Mouse (Mus musculus) gastrocnemius, postnatal 25 days (tissue): ENCODE data around the gene Ociad1. TPM values are rescaled to one million over a fixed set of nuclear protein-coding genes. Genes with fewer than 3 reads are reported as not detected.
A peak's percentile ranks its signal among the peaks of the same experiment; 100 is the strongest.

Source experiments
- DNase-seq: peaks from one replicate; pipeline ENCODE4 v3.0.0; 2022
- long read RNA-seq, 2 experiments: library from polyadenylated mRNA; stranded (forward); transcript quantifications; one replicate each; pipeline ENCODE4 v2.0.0; 2021
- total RNA-seq, 2 experiments: library from RNA; stranded (reverse); gene quantifications; 1 replicate in 1 of 2; 2 replicates in 1 of 2; pipeline ENCODE4 v1.2.3; 2021

The Ociad1 gene
- total RNA-seq = 100 to 1,000 TPM; 137 TPM
- long read RNA-seq, experiment 1, transcript Ociad1-201 (9 exons, 1,523 nt) = major isoform, 26 of 72 reads
- long read RNA-seq, experiment 1, partial matches to known transcripts = 5 of 72 reads
- long read RNA-seq, experiment 1, other reads (novel, unspliced or antisense) = 34 of 72 reads
- long read RNA-seq, experiment 2, transcript Ociad1-201 (9 exons, 1,523 nt) = major isoform, 27 of 63 reads
- long read RNA-seq, experiment 2, transcript Ociad1-202 (8 exons, 1,311 nt) = minor isoform, 9 of 63 reads
- long read RNA-seq, experiment 2, partial matches to known transcripts = 2 of 63 reads
- long read RNA-seq, experiment 2, other reads (novel, unspliced or antisense) = 24 of 63 reads

DNA sequence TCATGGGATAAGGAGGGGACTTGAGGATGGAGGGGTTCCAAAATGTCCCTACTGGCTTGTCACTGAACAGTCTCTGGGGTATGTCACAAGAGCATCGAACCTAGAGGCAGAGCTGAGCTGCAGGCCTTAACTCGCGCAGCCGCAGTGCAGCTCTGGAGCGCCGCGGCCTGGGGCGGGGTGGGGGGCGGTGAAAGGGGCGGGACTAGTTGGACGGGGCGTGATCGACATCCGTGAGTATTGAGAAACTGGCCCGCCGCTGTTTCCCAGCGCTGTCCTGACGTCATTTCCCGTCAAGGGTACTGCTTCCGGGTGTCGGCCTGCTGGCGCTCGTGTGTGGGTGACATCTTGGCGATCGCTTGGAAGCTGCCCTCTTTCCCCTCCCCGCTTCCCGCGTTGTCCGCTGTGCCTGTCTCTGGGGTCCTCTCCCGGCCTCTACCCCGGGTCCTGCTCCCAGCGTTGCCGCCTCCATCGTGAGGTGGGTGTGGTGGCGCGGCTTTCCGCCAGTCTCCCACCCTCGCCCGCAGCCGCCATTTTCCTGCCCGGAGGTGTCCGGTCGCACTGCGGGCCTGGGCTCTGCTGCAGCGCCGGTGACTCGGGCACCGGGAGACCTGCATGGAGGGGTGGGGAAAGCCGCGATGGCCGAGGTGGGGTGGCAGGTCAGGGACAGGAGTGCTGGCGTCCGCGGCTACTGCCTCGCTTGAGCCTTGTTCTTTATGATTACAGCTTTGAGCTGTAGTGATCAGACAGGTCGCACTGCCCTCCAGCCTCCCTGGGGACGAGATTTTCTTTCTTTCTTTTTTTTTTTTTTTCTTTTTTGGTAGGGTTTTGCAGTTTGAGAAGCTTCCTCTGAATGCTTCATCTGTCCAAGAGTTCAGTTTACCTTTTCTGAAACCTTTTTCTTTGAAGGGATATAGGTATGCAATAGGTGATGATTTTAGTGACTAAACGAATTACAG is at the start of gene Ociad1:
Gene Ociad1 (plus strand): TSS at position 283 of the 956 bp plus-strand sequence.
- DNase-seq = peak; percentile 95

- no peak for DNase-seq
These were observed 48.2 kb upstream of the Ociad1 start for GRCm38 (mm10) chr5:73244403-73244802.

DNA sequence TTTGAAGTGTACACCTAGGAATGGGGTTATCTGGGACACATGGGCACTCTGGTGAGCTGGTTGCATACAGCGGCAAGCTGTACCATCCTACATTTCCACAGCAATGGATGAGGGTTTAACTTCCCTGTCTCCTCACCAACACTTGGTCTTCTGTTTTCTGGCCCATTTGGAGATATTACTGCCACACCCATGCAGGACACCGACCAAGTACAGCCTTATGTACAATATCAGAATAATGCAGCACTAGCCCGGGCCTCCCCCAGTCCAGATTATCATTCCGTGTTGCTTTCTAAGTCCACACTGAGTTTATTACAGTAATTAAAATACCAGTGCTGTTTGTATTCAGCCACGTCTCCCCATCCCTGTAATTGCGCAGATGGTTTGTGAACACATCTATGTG is 46.2 kb upstream of the Ociad1 start:
- no peak for DNase-seq

- no peak for DNase-seq
These were observed 44.4 kb upstream of the Ociad1 start for GRCm38 (mm10) chr5:73248211-73248610.

DNA sequence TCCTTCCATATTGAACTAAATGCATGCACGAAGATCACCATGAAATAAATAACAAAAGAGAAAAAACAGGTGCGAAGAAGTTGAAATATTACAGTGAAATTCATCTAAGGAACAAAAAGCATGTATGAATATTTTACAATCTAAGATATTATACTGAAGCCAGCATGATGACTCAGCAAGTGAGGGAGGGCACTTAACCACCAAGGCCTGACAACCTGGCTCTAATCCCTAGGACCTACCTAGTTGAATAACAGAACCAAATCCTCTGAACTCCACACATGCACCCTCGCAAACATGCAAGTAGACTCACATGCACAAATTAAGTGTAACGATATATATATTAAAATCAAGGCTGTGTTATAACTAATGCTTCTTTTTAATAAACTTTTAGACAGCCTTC is 43.2 kb upstream of the Ociad1 start:
- DNase-seq = no peak

GRCm38 (mm10) chr5:73252739-73253138 is 39.8 kb upstream of the Ociad1 start:
- no peak for DNase-seq

GRCm38 (mm10) chr5:73254660-73255059 is 37.9 kb upstream of the Ociad1 start:
- no peak for DNase-seq

- DNase-seq = peak; percentile 54
These were observed 37.0 kb upstream of the Ociad1 start for GRCm38 (mm10) chr5:73255321-73256251.

- DNase-seq = peak; percentile 99
These were observed 36.1 kb upstream of the Ociad1 start, which contains the start of gene Fryl for GRCm38 (mm10) chr5:73256352-73257065. Gene Fryl, minus strand, starts transcription at chr5:73256619.

DNA sequence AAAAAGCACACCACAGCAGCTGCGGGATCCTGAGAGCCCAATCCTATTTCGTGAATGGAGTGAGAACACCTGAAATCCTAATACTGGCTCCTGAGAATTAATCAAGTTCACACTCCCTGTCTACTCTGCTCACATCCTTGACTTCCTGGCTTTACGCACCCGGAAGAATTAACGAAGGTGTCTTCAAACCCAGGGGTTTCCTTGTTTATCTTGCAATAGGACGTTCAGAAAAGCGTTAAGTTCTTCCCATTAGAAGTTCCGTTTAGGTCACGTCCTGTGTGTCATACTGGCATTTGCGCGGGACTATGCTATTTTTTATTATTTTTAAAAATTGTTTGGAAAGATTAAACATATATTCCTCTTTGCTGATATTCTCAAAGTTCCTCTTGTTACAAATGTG is 35.5 kb upstream of the Ociad1 start:
- no peak for DNase-seq

GRCm38 (mm10) chr5:73257723-73258122 is 34.9 kb upstream of the Ociad1 start:
- no peak for DNase-seq

DNA sequence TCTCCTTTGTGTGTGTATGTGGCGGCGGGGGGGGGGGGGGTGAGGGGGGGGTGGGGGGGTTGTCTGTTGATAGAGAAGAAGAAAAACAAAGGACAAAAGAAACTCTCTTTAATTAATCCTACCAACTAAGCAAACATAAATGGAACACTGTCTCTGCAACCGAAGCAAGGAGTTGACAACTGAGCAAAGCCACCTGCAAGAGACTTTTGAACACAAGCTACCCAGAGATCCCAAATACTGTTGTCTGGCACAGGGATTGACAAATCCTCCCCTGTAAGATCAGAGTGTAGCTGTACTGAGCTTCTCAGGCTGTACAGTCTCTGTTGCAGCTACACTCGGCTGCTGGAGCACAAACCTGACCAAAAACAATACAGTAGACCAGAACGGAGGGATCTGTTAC is 28.5 kb upstream of the Ociad1 start:
- no peak for DNase-seq

GRCm38 (mm10) chr5:73265460-73265859 is 27.1 kb upstream of the Ociad1 start:
- DNase-seq = peak; percentile 62

DNA sequence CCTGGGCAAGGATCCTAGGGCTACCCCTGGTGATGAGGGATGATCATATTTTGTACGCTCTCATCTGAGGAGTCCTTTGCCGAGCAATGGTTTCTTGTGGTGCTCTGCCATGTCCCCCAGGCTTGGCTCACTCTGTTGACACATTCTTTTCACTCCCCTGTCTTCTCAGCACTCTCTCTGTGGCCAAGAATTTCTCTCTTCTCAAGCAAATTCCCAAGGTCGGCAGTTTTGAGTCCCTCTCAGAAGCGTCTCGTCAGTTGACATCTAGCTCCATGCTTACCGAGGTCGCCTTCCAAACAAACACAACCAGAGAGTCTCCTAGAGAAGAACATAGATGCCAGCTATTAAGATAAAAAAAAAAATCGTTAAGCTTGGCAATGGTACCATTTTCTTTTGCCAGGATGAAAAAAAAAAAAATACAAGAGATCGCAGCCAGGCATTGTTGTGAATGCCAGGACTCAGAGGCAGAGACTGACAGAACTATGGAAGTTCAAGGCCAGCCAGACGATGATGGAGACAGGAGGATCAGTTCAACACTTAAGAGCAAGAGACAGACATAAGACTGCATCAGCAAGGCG is 23.9 kb upstream of the Ociad1 start:
- no peak for DNase-seq

- no peak for DNase-seq
These were observed 22.0 kb upstream of the Ociad1 start for GRCm38 (mm10) chr5:73270612-73271011.

GRCm38 (mm10) chr5:73273171-73273570 is 19.4 kb upstream of the Ociad1 start:
- DNase-seq = no peak

- no peak for DNase-seq
These were observed 17.6 kb upstream of the Ociad1 start for GRCm38 (mm10) chr5:73274941-73275340.

- DNase-seq = no peak
These were observed 13.4 kb upstream of the Ociad1 start for GRCm38 (mm10) chr5:73279190-73279589.

- no peak for DNase-seq
These were observed 12.6 kb upstream of the Ociad1 start for GRCm38 (mm10) chr5:73279732-73280566.

- DNase-seq = no peak
These were observed 12.1 kb upstream of the Ociad1 start for GRCm38 (mm10) chr5:73280567-73280850.
